9 mouse cellular contexts compared by ENCODE assay signal in genomic region chr19:42429410-42429809, GRCm38 (mm10). TPM values are rescaled to one million over a fixed set of nuclear protein-coding genes. Genes with fewer than 3 reads are reported as not detected.
DNase-seq lines count a peak whose midpoint lies in the region; ATAC-seq and TF ChIP-seq lines count a peak whose summit lies in the region.
"Had no signal": no experiment of that assay in that cellular context is flagged by ENCODE, and none has a peak within 500 bp of the region (broad histone marks: within the 10 kb centered on the region; RNA-seq: fewer than 3 reads in every experiment).

No protein-coding gene starts in this region.

- no peak for TF ChIP-seq POLR2A in ES-Bruce4 (IDR thresholded peaks at IDR 0.05; ENCODE audit: insufficient read depth, low read length)
- TF ChIP-seq POLR2A in bone marrow, adult 2 months (IDR thresholded peaks at IDR 0.05; ENCODE audit: borderline replicate concordance, control insufficient read depth, low read depth, low read length): no peak

- H3K9ac ChIP-seq in intestine, postnatal 0 days (ENCODE audit: low read depth, low read length): no peak overlapping the region
- no peak overlapping the region for H3K9ac ChIP-seq in intestine, embryonic 15.5 days
- no peak overlapping the region for H3K9ac ChIP-seq in ES-Bruce4 (ENCODE audit: low read depth, poor library complexity, severe bottlenecking)

- H3K4me2 ChIP-seq in intestine, postnatal 0 days (replicated peaks; ENCODE audit: low read depth): no peak overlapping the region
- no peak overlapping the region for H3K4me2 ChIP-seq in intestine, embryonic 15.5 days (replicated peaks)

- no peak overlapping the region for H3K4me3 ChIP-seq in intestine, postnatal 0 days (ENCODE audit: low read depth, low read length)
- no peak overlapping the region for H3K4me3 ChIP-seq in intestine, embryonic 15.5 days (replicated peaks)
- no peak overlapping the region for H3K4me3 ChIP-seq in ES-Bruce4 (ENCODE audit: low read depth, low read length)
- no peak overlapping the region for H3K4me3 ChIP-seq in bone marrow, adult 2 months (replicated peaks; ENCODE audit: control insufficient read depth, low read depth, low read length)
- H3K4me3 ChIP-seq in limb, embryonic 10.5 days: no peak overlapping the region

- no peak for ATAC-seq in intestine, postnatal 0 days
- ATAC-seq in intestine, embryonic 15.5 days: no peak

- peaks cover 48% of the 10 kb centered on the region for H3K27me3 ChIP-seq in intestine, postnatal 0 days (replicated peaks; ENCODE audit: control insufficient read depth, insufficient read depth, low read length)
- peaks cover 47% of the 10 kb centered on the region for H3K27me3 ChIP-seq in intestine, embryonic 15.5 days (replicated peaks)
- no peaks in the 10 kb centered on the region for H3K27me3 ChIP-seq in ES-Bruce4 (ENCODE audit: control insufficient read depth, insufficient read depth, low read length, poor library complexity, severe bottlenecking)
- peaks cover 64% of the 10 kb centered on the region for H3K27me3 ChIP-seq in limb, embryonic 10.5 days (ENCODE audit: low read depth, poor library complexity, severe bottlenecking)

- no peak overlapping the region for H3K27ac ChIP-seq in intestine, postnatal 0 days (ENCODE audit: low read depth, low read length)
- no peak overlapping the region for H3K27ac ChIP-seq in intestine, embryonic 15.5 days
- H3K27ac ChIP-seq in ES-Bruce4 (ENCODE audit: insufficient read depth, low read length): no peak overlapping the region
- no peak overlapping the region for H3K27ac ChIP-seq in bone marrow, adult 2 months (ENCODE audit: control insufficient read depth, insufficient read depth, low read depth, low read length, poor library complexity)
- no peak overlapping the region for H3K27ac ChIP-seq in limb, embryonic 10.5 days
- H3K27ac ChIP-seq: macrophage had no signal

- no peaks in the 10 kb centered on the region for H3K9me3 ChIP-seq in intestine, postnatal 0 days (ENCODE audit: control insufficient read depth)
- H3K9me3 ChIP-seq in intestine, embryonic 15.5 days: no peaks in the 10 kb centered on the region
- no peaks in the 10 kb centered on the region for H3K9me3 ChIP-seq in ES-Bruce4 (replicated peaks; ENCODE audit: control insufficient read depth, insufficient read depth, low read length, poor library complexity, severe bottlenecking)
- H3K9me3 ChIP-seq in limb, embryonic 10.5 days (replicated peaks): no peaks in the 10 kb centered on the region

- TF ChIP-seq CTCF in intestine, postnatal 0 days (IDR thresholded peaks at IDR 0.05; ENCODE audit: low read depth): peak; percentile 74
- peak; percentile 77 for TF ChIP-seq CTCF in ES-Bruce4 (IDR thresholded peaks at IDR 0.05; ENCODE audit: low read depth, low read length)
- peak; percentile 47; the same call in 1 of the 2 replicates for TF ChIP-seq CTCF in bone marrow, adult 2 months (IDR thresholded peaks at IDR 0.05; ENCODE audit: control insufficient read depth, insufficient read depth, low read length)

- DNase-seq in forelimb bud, embryonic 11.5 days (ENCODE audit: low read depth, low spot score): peak; percentile 71
- peak; percentile 63 for DNase-seq in limb, embryonic 10.5 days (ENCODE audit: low spot score)
- DNase-seq in right cerebral cortex, adult 2 months (ENCODE audit: low spot score in 2 of 2): peak; percentile 71 to 79
- DNase-seq in spleen, postnatal 36 days (ENCODE audit: low spot score in 2 of 2): no peak

- 15% methylated on average over 3 of the region's 3 CpGs for WGBS in intestine, postnatal 0 days
- WGBS in intestine, embryonic 15.5 days: 11% methylated on average over 3 of the region's 3 CpGs
- WGBS in bone marrow, adult 2 months: 14% methylated on average over 3 of the region's 3 CpGs
- 16% methylated on average over 3 of the region's 3 CpGs for WGBS in limb, embryonic 10.5 days

- H3K4me1 ChIP-seq in intestine, postnatal 0 days (replicated peaks; ENCODE audit: control insufficient read depth, insufficient read depth, low read length): no peaks in the 10 kb centered on the region
- H3K4me1 ChIP-seq in intestine, embryonic 15.5 days (replicated peaks): peaks cover 10% of the 10 kb centered on the region
- H3K4me1 ChIP-seq in ES-Bruce4 (ENCODE audit: control insufficient read depth, insufficient read depth, low read length): no peaks in the 10 kb centered on the region
- H3K4me1 ChIP-seq in bone marrow, adult 2 months (ENCODE audit: control insufficient read depth, insufficient read depth, low read length): no peaks in the 10 kb centered on the region
- peaks cover 27% of the 10 kb centered on the region for H3K4me1 ChIP-seq in limb, embryonic 10.5 days

- TF ChIP-seq EP300 in ES-Bruce4 (IDR thresholded peaks at IDR 0.05; ENCODE audit: insufficient read depth, low read depth, low read length): no peak

- H3K36me3 ChIP-seq in intestine, postnatal 0 days (ENCODE audit: control insufficient read depth, insufficient read depth): no peaks in the 10 kb centered on the region
- H3K36me3 ChIP-seq in intestine, embryonic 15.5 days: no peaks in the 10 kb centered on the region
- no peaks in the 10 kb centered on the region for H3K36me3 ChIP-seq in ES-Bruce4 (ENCODE audit: control insufficient read depth, insufficient read depth, low read length, poor library complexity, severe bottlenecking)
- no peaks in the 10 kb centered on the region for H3K36me3 ChIP-seq in limb, embryonic 10.5 days

RNA-seq across cellular contexts. Expression of gene Crtac1, which starts 2.2 kb away (rescaled TPM):
- polyA plus RNA-seq in intestine, postnatal 0 days (2015; fragmentation: Nextera tagmentation; extraction: Ambion mirVana): 4.2 and 4.3 TPM in 2 replicates
- 5.3 and 5.8 TPM in 2 replicates for polyA plus RNA-seq in intestine, embryonic 15.5 days (2015; fragmentation: Nextera tagmentation; extraction: Ambion mirVana)
- polyA plus RNA-seq in ES-Bruce4 (2011; ENCODE audit: insufficient read depth, insufficient read length, low read depth, missing spikeins): 10.3 and 12.7 TPM in 2 replicates
- polyA plus RNA-seq in bone marrow, adult 2 months (2011; ENCODE audit: insufficient read depth, insufficient read length, low replicate concordance, missing spikeins): 1.7 and 12.3 TPM in 2 replicates
- 1.0 and 1.2 TPM in 2 replicates for polyA plus RNA-seq in limb, embryonic 10.5 days (2016; fragmentation: Nextera tagmentation; extraction: Ambion mirVana)
- polyA plus RNA-seq: macrophage had no signal

Comparison
In these comparisons a context has a peak if more than half of its experiments do, and no peak if none do; other contexts are left out.
1. DNase-seq: peak in forelimb bud, embryonic 11.5 days (single experiment), limb, embryonic 10.5 days (single experiment) and right cerebral cortex, adult 2 months (2 of 2); none in spleen, postnatal 36 days (0 of 2).
2. Peak in every context shown above with its lines, with median percentiles within 50 percentile points of each other: CTCF ChIP-seq.